Mouse (Mus musculus) embryonic facial prominence, embryonic 14.5 days (tissue): ENCODE measurements around the gene Tnni3. TPM values are rescaled to one million over a fixed set of nuclear protein-coding genes. Genes with fewer than 3 reads are reported as not detected.
"Not testable (repeated sequence)": the region's sequence is repeated elsewhere in the genome, so short reads cannot be mapped to it uniquely, and the experiment has no call there.

Source experiments
- ATAC-seq: fragments of 200-750 bp; cut with Nextera tagmentation; 2 replicates; pipeline ENCODE4 v1.8.0; 2017; ENCODE audit warnings: low read depth, moderate number of reproducible peaks, moderate TSS enrichment
- DNase-seq: peaks from one replicate; pipeline ENCODE4 v3.0.0-alpha.2; 2015; ENCODE audit warnings: low spot score
- H3K27ac ChIP-seq: fragments of 300-500 bp; sonication (generic); replicated peaks from 2 replicates; pipeline ENCODE4 v1.5.1; 2014; ENCODE audit warnings: low read depth, mild to moderate bottlenecking, low read length, moderate library complexity
- H3K27me3 ChIP-seq: fragments of 300-500 bp; sonication (generic); replicated peaks from 2 replicates; pipeline ENCODE4 v1.6.1; 2014; ENCODE audit warnings: low read length; ENCODE audit not compliant: control insufficient read depth, insufficient read depth
- H3K36me3 ChIP-seq: fragments of 300-500 bp; sonication (generic); 2 replicates; pipeline ENCODE4 v1.6.1; 2014; ENCODE audit warnings: low read length, mixed read lengths; ENCODE audit not compliant: control insufficient read depth, insufficient read depth
- H3K4me1 ChIP-seq: fragments of 300-500 bp; sonication (generic); 2 replicates; pipeline ENCODE4 v1.6.1; 2014; ENCODE audit warnings: antibody characterized with exemption, low read length; ENCODE audit not compliant: control insufficient read depth, insufficient read depth
- H3K4me2 ChIP-seq: fragments of 300-500 bp; sonication (generic); 2 replicates; pipeline ENCODE4 v1.6.1; 2014; ENCODE audit warnings: low read depth, mild to moderate bottlenecking, low read length, moderate library complexity, mixed read lengths
- H3K4me3 ChIP-seq: fragments of 300-500 bp; sonication (generic); 2 replicates; pipeline ENCODE4 v1.5.1; 2014; ENCODE audit warnings: low read depth, mild to moderate bottlenecking, low read length
- H3K9ac ChIP-seq: fragments of 300-500 bp; sonication (generic); 2 replicates; pipeline ENCODE4 v1.6.1; 2014; ENCODE audit warnings: low read depth, mild to moderate bottlenecking, low read length, moderate library complexity, mixed read lengths
- H3K9me3 ChIP-seq: fragments of 300-500 bp; sonication (generic); 2 replicates; pipeline ENCODE4 v1.6.1; 2016; ENCODE audit warnings: low read length; ENCODE audit not compliant: control insufficient read depth
- WGBS: fragments of 180-500 bp; shearing (Covaris S2); extraction: QIAGEN DNeasy Blood & Tissue Kit; methylation state at CpG from one replicate; pipeline ENCODE4 v1.1.7; 2014; 5-methylcytosine and 5-hydroxymethylcytosine counted together
- polyA plus RNA-seq: library from polyadenylated mRNA; unstranded; fragments of >200 nt; fragmentation: Nextera tagmentation; extraction: Ambion mirVana; gene quantifications from 2 replicates; pipeline ENCODE4 v1.2.1, GENCODE M21; 2014

Tnni3 gene
- polyA plus RNA-seq, 1 experiment from 2014 or later = 2.6 TPM

- Histone ChIP-seq H3K9ac (no peak overlapping the region), H3K4me3 (no peak overlapping the region), H3K27me3 (no peaks in the 10 kb centered on the region), H3K36me3 (no peaks in the 10 kb centered on the region), H3K27ac (no peak overlapping the region), H3K4me1 (peaks cover 7% of the 10 kb centered on the region; the same call in 1 of the 2 replicates), H3K4me2 (no peak overlapping the region), H3K9me3 (no peaks in the 10 kb centered on the region)
- DNase-seq (no peak), ATAC-seq (no peak)
- 32% methylated on average over 17 of the region's 17 CpGs for WGBS
Measured at GRCm38 (mm10) chr7:4542013-4542412, 18.0 kb upstream of the Tnni3 start.

- no peak for ATAC-seq
Measured at GRCm38 (mm10) chr7:4541344-4541743, 17.3 kb upstream of the Tnni3 start.

GRCm38 (mm10) chr7:4539019-4539418, 15.0 kb upstream of the Tnni3 start:
- no peaks in the 10 kb centered on the region for H3K9me3 ChIP-seq
- no peaks in the 10 kb centered on the region for H3K36me3 ChIP-seq
- H3K9ac ChIP-seq = no peak overlapping the region
- no peaks in the 10 kb centered on the region for H3K27me3 ChIP-seq
- ATAC-seq = no peak
- no peak overlapping the region for H3K27ac ChIP-seq
- H3K4me3 ChIP-seq = no peak overlapping the region
- H3K4me2 ChIP-seq = no peak overlapping the region
- DNase-seq = no peak
- WGBS = 73% methylated on average over 2 of the region's 2 CpGs
- H3K4me1 ChIP-seq = no peaks in the 10 kb centered on the region

More at GRCm38 (mm10) chr7:4541344-4541743, 17.3 kb upstream of the Tnni3 start:
- H3K4me1 ChIP-seq = peaks cover under 1% of the 10 kb centered on the region; the same call in 1 of the 2 replicates
- H3K9ac ChIP-seq = no peak overlapping the region
- H3K9me3 ChIP-seq = no peaks in the 10 kb centered on the region
- H3K36me3 ChIP-seq = no peaks in the 10 kb centered on the region
- no peak overlapping the region for H3K27ac ChIP-seq
- no peak overlapping the region for H3K4me3 ChIP-seq
- no peak for DNase-seq
- no peak overlapping the region for H3K4me2 ChIP-seq
- no peaks in the 10 kb centered on the region for H3K27me3 ChIP-seq
- 68% methylated on average over 5 of the region's 5 CpGs for WGBS

- Histone ChIP-seq H3K27ac (no peak overlapping the region), H3K4me3 (no peak overlapping the region), H3K36me3 (no peaks in the 10 kb centered on the region), H3K27me3 (no peaks in the 10 kb centered on the region), H3K9ac (no peak overlapping the region), H3K4me2 (no peak overlapping the region), H3K4me1 (no peaks in the 10 kb centered on the region), H3K9me3 (no peaks in the 10 kb centered on the region)
- DNase-seq (no peak), ATAC-seq (no peak)
- WGBS = 44% methylated on average over 4 of the region's 4 CpGs
Measured at GRCm38 (mm10) chr7:4537181-4537580, 13.2 kb upstream of the Tnni3 start.

GRCm38 (mm10) chr7:4536369-4536768, 12.3 kb upstream of the Tnni3 start:
- ATAC-seq = no peak
- 86% methylated on average over 4 of the region's 4 CpGs for WGBS
- H3K4me1 ChIP-seq = no peaks in the 10 kb centered on the region
- H3K4me3 ChIP-seq = no peak overlapping the region
- no peak overlapping the region for H3K27ac ChIP-seq
- H3K36me3 ChIP-seq = no peaks in the 10 kb centered on the region
- H3K27me3 ChIP-seq = no peaks in the 10 kb centered on the region
- H3K4me2 ChIP-seq = no peak overlapping the region
- H3K9ac ChIP-seq = no peak overlapping the region
- no peak for DNase-seq
- H3K9me3 ChIP-seq = no peaks in the 10 kb centered on the region

GRCm38 (mm10) chr7:4532005-4532729, 8.1 kb upstream of the Tnni3 start, which contains the start of gene Dnaaf3:
Gene Dnaaf3 (minus strand): TSS chr7:4532453.
- no peak within 1 kb of the TSS for H3K27ac ChIP-seq
- H3K9me3 ChIP-seq = no peaks in the 10 kb centered on the region
- DNase-seq (peak; percentile 94), ATAC-seq (peak; percentile 91)
- WGBS = 7% methylated on average over 28 of the region's 28 CpGs
- H3K4me3 ChIP-seq = peak within 1 kb of the TSS; percentile 19
- H3K9ac ChIP-seq = no peak within 1 kb of the TSS
- no peaks in the 10 kb centered on the region for H3K27me3 ChIP-seq
- peaks cover under 1% of the 10 kb centered on the region; the same call in 1 of the 2 replicates for H3K4me1 ChIP-seq
- H3K4me2 ChIP-seq = peak within 1 kb of the TSS; percentile 50
- no peaks in the 10 kb centered on the region for H3K36me3 ChIP-seq

- not testable (repeated sequence) for H3K36me3 ChIP-seq, H3K9ac ChIP-seq, H3K4me1 ChIP-seq, H3K27me3 ChIP-seq, H3K4me2 ChIP-seq, H3K4me3 ChIP-seq, DNase-seq, H3K27ac ChIP-seq, ATAC-seq, H3K9me3 ChIP-seq
- 32% methylated on average over 8 of the region's 8 CpGs for WGBS
Measured at GRCm38 (mm10) chr7:4530166-4530565, 6.1 kb upstream of the Tnni3 start.

- Histone ChIP-seq H3K27ac (no peak overlapping the region), H3K9me3 (no peaks in the 10 kb centered on the region), H3K4me2 (peak overlapping the region; percentile 72), H3K9ac (0 out of 2 replicates have a peak overlapping the region, but pooled peaks have one; percentile 22), H3K4me1 (peaks cover 5% of the 10 kb centered on the region; the same call in 1 of the 2 replicates), H3K4me3 (peak overlapping the region; percentile 40; the same call in 1 of the 2 replicates), H3K27me3 (no peaks in the 10 kb centered on the region), H3K36me3 (no peaks in the 10 kb centered on the region)
- 47% methylated on average over 18 of the region's 18 CpGs for WGBS
- DNase-seq (no peak), ATAC-seq (no peak)
Measured at GRCm38 (mm10) chr7:4527302-4527689, 3.3 kb upstream of the Tnni3 start.
